Mouse (Mus musculus) liver, embryonic 14.5 days (tissue): ENCODE data around the gene Bmp8a.

ENCODE experiments used
- CTCF ChIP-seq: IDR thresholded peaks from 2 replicates; pipeline ENCODE4 v1.5.1; 2016; ENCODE audit warnings: antibody characterized with exemption, low read depth, control low read depth
- EP300 ChIP-seq: IDR thresholded peaks from 2 replicates; pipeline ENCODE4 v1.6.1; 2016; ENCODE audit warnings: antibody characterized with exemption, low read depth

DNA sequence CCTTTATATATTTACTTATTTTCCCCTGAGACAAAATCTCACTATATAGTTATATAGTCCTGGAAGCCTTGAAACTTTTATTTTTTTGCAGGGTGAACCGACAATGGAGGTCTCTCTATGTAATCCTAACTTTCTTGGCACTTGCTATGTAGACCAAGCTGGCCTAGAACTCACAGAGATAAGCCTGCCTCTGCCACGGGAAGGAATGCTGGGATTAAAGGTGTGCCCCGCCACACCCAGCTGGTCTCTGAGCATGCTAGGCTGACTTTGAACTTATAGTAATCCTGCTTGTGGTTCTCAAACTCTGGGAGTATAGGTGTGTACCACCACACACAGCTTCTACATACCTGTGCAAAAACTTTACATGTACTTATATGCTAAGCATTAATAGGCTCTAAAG, 62.9 kb downstream of the Bmp8a start:
- TF ChIP-seq EP300: no peak
- TF ChIP-seq CTCF: no peak
